Mouse (Mus musculus): Measurements from ENCODE around the gene Pkn1.

Pkn1 gene

GRCm38 (mm10) chr8:83724697-83725482 is 25.9 kb upstream of the Pkn1 start:
- peak; percentile 82 for DNase-seq (ENCODE audit: low read depth, low spot score)

GRCm38 (mm10) chr8:83723447-83724083 is 24.6 kb upstream of the Pkn1 start:
- DNase-seq (ENCODE audit: low read depth, low spot score): no peak

- no peak for DNase-seq (ENCODE audit: low read depth, low spot score)
Observed at GRCm38 (mm10) chr8:83722631-83723030, 23.7 kb upstream of the Pkn1 start.

- DNase-seq (ENCODE audit: low read depth, low spot score): peak; percentile 29
Observed at GRCm38 (mm10) chr8:83721405-83722025, 22.5 kb upstream of the Pkn1 start.

- no peak for DNase-seq (ENCODE audit: low read depth, low spot score)
Observed at GRCm38 (mm10) chr8:83719693-83720092, 20.7 kb upstream of the Pkn1 start.

GRCm38 (mm10) chr8:83719048-83719447 is 20.1 kb upstream of the Pkn1 start:
- no peak for DNase-seq (ENCODE audit: low read depth, low spot score)

- DNase-seq (ENCODE audit: low read depth, low spot score): peak; percentile 9
Observed at GRCm38 (mm10) chr8:83716563-83716962, 17.6 kb upstream of the Pkn1 start.

- no peak for DNase-seq (ENCODE audit: low read depth, low spot score)
Observed at GRCm38 (mm10) chr8:83715771-83716170, 16.8 kb upstream of the Pkn1 start.

- peak; percentile 99 for DNase-seq (ENCODE audit: low read depth, low spot score)
Observed at GRCm38 (mm10) chr8:83715031-83715690, 16.2 kb upstream of the Pkn1 start, which contains the start of gene Ddx39. TSS of gene Ddx39 (plus strand) at chr8:83715177.

- DNase-seq (ENCODE audit: low read depth, low spot score): no peak
Observed at GRCm38 (mm10) chr8:83714676-83715030, 15.7 kb upstream of the Pkn1 start.

GRCm38 (mm10) chr8:83707554-83707953 is 8.6 kb upstream of the Pkn1 start:
- no peak for DNase-seq (ENCODE audit: low read depth, low spot score)

- no peak for DNase-seq (ENCODE audit: low read depth, low spot score)
Observed at GRCm38 (mm10) chr8:83706411-83706810, 7.4 kb upstream of the Pkn1 start.

- no peak for DNase-seq (ENCODE audit: low read depth, low spot score)
Observed at GRCm38 (mm10) chr8:83703426-83703825, 4.4 kb upstream of the Pkn1 start.

- DNase-seq (ENCODE audit: low read depth, low spot score): no peak
Observed at GRCm38 (mm10) chr8:83700423-83701085, 1.6 kb upstream of the Pkn1 start.

- DNase-seq (ENCODE audit: low read depth, low spot score): peak; percentile 70
Observed at GRCm38 (mm10) chr8:83699566-83699965, 587 bp upstream of the Pkn1 start.

- peak; percentile 88 for DNase-seq (ENCODE audit: low read depth, low spot score)
Observed at GRCm38 (mm10) chr8:83698291-83698660, 703 bp downstream of the Pkn1 start.

GRCm38 (mm10) chr8:83697374-83698220 is 1.4 kb downstream of the Pkn1 start:
- DNase-seq (ENCODE audit: low read depth, low spot score): peak; percentile 48

GRCm38 (mm10) chr8:83695351-83696106 is 3.5 kb downstream of the Pkn1 start:
- peak; percentile 80 for DNase-seq (ENCODE audit: low read depth, low spot score)

GRCm38 (mm10) chr8:83694369-83695160 is 4.4 kb downstream of the Pkn1 start:
- DNase-seq (ENCODE audit: low read depth, low spot score): no peak
